Mouse (Mus musculus) ovary, postnatal 10 days (tissue): Measurements from ENCODE around the gene Pde4d.

ENCODE experiments used
- DNase-seq: peaks from one replicate; pipeline ENCODE4 v3.0.0; 2022; ENCODE audit warnings: low spot score

The Pde4d gene

DNA sequence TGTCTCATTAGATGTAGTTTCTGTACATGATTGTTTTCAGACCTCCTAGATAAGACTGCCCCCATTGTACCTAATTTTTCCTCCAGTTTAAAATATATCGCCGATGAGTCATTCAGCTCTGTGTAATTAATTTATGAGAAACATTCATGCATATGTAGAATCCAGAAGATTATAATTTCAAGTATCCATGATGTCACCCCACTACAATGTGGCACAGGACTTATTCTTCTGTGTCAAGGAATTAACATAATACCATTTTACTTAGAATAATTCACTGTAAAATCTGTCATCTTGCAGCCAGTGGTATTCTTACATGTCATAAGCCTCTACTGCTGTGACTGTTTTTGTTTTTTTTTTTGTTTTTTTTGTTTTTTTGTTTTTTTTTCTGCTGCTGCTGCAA lies 1244.5 kb downstream of the Pde4d start:
- DNase-seq = no peak

DNA sequence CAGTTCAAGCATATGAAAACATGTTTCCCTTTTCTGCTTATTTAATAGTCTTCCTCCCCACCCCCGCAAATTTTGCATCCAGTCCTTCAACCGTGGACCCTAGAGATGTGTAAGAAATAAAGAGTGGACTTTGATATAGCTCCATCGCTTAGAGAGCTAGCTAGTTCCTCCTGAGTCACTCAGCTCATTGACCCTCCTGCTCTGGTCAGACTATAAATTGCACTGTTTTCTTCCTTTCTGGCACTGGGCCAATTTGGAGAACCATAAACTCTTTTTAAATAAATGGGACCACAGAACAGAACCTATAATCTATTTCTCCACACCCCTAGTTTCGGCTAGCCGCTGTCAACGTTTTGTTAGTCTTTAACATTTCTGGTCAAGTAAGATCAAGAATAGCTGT lies 1245.3 kb downstream of the Pde4d start:
- DNase-seq = no peak

DNA sequence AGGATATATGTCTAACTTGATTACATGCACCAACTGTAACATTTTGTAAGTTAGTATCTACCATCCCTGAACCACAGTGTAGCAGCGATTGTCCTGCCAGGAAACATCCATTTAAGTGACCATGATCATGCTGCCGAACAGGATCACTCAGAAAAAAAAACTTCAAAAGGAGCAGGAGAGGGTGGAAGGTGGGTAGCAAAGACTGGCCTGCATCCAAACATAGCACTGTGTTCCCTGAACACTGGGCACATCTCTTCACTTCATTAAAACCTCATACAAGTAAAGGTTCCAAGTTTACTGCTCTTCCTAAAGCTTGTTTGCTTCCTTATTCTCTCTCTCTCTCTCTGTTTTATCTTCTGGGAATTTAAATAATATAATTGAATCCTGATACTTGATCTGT lies 1256.4 kb downstream of the Pde4d start:
- no peak for DNase-seq

DNA sequence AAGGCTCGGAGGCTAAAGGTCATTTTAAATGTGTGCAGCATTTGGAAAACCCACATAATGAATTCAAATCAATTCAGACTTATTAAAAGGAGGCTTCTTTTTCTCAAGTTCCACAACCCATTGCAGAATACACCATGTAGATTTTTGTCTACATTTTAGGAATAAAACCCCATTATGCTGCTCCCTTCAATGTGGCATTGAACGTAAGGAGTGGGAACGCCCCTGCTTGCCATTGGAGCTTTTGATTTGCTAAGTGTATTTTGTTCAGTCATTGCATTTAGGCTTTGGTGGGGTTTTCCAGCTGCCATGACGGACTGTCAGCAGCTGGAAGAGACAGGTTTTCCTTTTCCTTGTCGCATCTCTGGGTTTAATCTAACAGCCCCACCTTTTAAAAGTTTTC lies 1256.8 kb downstream of the Pde4d start:
- no peak for DNase-seq

DNA sequence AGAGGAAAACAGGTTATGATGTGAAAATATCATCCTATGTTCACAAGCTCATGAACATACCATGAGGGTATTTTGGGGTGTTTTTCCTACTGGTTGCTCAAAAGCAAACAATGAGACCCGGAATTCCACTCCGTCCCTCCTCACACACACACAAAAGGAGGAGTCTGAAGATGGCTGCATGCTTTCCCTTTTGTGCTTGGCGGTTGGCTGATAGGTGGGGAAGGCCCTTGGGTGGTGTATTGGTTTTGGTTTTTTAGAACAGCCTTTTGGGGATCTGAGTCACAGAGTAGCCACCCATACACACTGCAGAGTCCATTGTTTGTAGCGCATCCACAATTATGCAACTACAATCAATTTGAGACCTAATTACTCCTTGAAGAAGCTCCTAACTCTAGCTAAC lies 1257.4 kb downstream of the Pde4d start:
- DNase-seq = no peak

DNA sequence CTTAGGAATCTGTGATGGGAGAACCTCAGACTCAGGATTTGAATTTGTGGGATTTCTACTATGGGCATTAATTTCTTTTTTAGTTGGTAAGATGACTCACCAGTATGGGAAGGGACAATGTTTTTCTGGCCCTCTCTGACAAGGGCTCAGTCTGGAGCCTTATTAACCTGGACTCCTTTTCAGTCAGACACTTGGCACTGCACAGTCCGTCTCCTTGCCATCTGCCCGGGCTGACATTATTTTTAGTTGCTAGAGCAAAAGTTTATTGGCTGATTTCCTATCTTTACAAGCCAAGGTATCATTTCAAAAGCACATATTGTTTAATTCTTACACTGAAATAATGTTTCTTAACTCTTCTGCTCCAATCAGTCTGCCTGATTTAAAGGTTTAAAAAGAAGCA lies 1258.6 kb downstream of the Pde4d start:
- no peak for DNase-seq

DNA sequence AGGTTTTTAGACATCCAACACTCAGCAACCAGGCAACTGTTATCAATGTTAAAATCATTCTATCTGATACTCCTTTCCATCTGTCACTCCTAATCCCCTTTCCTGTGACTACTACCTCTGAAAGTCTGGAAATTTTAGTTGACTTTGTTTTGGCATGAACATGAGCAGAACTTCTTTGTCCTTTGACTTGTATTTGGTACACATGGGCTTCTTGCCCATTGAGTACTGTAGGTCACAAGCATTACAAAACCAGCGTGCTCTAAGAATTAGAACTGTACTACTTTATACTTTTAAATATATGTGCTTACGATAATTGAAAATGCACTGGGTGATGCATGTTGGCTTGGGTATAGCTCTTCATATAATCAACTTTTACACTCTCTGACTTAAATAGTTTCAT lies 1264.8 kb downstream of the Pde4d start:
- DNase-seq = no peak

DNA sequence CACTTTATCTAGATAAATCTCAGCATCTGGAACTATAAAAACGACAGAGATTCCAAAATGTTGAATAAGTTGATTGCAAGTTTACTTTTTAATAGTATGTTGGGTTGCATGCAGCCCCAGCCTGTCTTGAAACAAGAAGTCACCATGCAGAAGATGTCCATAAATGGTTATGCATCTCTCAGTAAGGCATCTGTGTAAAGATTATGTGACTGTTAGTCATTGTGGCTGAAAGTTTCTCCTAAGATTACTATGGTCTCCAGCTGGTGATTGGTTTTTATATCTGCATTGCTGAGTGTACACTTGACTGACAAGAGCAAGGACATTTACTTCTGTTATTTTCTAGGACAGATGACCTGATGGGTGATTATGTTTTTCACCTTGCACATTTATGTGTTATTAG lies 1265.6 kb downstream of the Pde4d start:
- no peak for DNase-seq

DNA sequence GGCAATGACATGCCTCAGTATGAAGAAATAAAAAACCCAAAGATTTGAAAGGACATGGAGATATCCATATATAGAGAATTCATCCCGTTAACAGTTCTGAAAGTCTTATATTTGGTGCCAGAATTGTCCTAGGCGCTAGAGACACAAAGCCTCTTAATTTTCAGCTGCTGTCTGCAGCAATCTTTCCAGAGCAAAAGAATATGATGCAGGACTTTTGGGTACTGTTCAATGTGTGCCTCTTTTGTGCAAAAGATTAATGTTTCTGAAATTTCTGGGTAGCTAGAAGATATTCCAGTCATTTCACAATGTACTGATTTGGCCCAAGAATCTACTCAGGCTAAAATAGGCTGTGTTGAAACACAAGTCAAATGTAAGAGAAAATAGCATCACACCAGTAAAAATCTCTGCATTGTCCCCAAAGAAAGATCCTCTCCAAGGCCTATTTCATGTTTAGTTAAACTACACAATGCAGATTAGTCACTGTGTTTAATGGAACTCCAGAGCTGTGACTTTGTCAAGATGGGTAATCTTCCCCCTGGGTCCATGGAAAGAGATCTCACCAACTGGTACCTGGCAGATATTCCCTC lies 1270.5 kb downstream of the Pde4d start:
- DNase-seq = no peak

DNA sequence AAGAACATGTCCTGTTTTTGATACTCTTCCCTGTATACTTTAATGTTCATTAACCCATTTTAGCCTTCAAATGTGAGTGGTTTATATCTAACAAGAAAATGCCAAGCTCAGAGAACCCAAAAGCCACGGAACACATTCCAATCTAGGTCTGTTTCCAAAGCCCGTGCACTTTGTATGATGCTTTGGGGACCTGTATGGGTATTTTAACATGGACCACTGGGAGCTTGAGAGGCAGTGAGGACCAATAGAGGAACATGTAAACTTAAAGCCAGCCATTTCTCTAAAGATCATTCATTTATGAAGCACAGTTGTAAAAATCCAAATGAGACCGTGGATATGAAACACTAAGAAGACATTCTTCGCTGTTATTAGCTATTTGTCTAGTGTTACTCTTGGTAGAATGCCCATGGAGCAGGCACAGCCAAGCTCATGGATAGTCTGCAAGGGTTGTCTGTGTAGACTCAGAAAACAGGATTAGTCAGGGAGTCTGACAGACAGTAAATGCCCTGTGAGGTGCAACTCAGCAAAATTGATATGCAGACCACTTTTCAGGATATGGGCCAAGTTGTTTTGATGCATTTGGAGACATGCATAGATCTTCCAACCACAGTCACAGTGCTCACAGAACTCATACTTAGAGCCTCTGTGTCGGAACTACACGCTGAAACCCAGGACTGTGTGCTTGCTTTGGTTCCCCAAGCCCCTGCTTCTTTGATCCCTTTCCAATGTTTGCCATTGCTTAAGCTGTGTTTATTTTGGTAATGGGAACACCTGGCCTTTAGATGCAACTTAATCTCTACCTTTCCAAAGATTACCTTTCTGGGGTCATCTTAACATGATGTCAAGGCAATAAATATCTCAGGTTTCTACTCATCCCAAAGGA lies 1272.7 kb downstream of the Pde4d start:
- no peak for DNase-seq

DNA sequence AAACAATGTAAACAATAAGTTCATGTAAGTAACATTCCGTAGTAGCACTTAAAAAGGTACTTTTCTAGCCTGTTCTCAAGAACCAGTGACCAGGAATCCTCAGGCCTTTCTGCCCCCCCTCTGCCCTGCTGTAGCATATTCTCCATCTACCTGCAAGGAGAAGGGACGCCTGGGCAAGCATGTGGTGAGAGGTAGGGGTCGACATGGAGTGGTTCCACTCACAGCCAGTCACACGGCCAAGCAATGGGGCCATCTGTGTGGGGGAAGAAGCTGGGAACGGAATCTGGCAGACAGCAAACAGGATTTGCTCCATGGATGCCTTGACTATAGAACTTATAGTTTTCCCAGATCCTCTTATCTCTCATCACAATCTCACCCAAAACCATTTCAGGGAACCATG lies 1277.6 kb downstream of the Pde4d start:
- DNase-seq = no peak

DNA sequence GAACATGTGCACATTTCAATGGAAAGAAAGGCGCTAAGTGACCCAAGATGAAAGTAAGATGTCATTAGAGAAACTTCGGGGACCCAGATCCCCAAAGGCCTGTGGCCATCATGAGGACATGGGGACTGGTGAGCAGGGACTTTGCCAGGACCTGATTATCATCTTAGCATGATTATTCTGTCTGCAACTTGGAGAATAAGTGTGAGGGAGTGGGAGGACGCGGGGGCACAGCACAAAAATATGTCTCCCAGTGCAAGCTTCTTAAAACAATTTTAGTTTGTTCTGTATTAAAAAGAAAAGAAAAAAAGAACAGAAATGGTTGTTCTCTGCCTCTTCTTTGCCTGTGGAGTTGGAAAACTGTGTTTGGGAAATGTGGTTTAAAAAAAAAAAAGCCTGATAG lies 1279.9 kb downstream of the Pde4d start:
- DNase-seq = no peak

DNA sequence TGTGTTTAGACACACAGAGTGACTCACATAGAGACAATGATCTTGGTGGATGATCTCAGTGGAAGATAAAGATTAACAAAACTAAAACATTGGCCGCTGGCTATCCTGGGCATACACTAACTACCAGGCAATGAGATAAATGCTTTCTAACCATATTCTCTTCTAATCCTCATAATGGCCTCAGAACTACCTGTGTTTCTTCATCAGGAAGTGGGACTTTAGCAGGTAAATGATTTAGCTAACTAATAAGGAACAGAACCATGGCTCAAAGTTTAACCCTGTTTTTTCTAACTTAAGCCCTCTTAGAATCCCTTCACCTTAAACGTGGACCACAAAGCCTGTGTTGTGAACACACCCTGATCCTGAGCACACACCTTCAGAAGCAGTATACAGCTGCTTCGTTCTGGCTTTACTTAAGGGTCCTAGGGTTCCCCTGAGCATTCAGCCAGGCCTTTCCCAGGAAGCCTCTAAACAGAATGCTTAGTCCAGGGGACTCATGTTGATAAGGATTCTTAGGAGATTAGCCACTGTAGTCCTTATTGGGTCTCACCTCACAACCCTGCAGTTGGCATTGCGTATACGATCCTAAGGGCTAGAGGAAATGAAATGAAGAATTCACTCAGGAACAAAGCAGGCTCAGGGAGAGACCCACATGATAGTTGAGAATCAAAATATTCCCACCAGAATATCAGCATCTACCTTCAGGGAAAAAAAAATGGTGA lies 1283.1 kb downstream of the Pde4d start:
- DNase-seq = no peak

DNA sequence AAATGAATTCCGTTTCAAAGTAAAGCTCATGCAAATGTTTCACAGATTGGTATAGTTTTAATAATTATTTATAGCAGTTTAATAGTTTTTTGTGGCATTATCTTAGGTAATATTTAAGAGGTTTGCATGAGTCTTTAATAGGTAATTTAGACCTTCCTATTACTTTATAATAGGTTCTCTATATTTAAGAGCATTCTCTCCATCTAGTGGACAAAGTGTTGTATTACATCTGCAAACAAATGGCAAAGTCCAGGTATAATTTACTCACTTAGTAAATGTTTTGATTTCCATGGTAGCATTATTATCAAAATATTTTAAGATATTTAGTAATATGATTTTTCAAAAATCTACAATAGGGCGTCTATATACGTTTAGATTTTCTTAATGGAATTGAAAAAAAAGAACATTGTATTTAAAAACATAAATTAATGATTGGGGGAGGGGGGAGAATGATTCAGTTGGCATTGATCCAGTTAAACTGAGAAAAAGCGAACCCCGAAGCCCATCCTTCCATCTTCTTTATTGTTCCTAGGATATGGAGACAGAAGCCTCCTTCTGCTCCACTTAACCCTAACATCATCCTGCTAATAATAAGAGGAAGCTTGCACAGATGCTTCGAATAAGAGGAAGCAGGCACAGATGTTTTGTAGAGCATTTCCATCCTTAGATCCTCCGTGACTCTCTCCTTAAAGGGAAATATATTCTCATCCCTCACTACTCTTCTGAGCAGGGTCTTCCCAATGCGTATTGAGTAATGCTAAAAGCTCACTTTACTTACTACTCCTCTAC lies 1286.7 kb downstream of the Pde4d start:
- DNase-seq = no peak

DNA sequence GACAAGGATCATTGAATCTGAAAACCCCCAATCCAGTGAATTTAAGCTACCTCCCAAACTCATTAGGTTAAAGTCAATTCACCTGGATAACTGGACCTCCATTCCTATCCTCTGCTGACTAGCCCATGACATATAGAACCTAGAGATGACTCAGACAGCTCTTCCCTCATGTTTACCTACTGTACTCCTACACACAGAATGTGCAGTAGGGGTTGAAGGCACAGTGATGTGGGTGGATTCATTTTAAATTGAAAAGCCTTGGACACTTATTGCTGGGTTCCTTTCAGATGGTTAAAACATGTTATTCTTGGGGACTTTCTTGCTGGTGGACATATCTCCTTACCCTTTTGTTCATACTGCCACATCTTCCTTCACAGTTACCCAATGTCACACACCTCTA lies 1296.7 kb downstream of the Pde4d start:
- no peak for DNase-seq

DNA sequence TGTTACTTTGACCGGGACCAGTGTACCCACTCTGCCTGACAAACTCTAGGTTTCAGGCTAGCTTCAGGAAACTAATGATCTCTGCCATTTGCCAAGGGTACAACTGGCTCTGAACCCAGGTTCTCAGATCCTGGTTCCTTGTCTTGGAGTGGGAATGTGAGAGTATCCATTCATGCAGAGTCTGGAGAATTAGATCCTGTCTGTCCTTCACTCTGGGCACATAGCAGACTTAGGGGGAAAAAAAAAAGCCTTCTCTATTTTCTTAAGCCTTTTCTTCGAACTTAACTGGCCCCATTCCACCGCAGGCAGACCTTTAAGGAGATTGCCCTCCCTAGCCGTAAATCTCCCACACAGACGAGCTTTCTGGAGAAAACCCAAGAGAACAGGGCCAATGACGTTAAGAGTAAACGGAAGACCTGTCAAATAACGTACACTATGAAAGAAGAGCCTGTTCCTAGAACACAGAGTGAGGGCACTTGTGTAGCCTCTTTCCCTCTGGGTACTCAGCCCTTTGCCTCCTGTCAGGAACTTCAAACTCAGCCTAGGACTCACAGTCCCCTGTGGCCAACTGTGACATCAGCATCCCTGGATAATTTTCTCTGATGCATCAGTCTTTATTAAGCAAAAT lies 1302.6 kb downstream of the Pde4d start:
- no peak for DNase-seq

DNA sequence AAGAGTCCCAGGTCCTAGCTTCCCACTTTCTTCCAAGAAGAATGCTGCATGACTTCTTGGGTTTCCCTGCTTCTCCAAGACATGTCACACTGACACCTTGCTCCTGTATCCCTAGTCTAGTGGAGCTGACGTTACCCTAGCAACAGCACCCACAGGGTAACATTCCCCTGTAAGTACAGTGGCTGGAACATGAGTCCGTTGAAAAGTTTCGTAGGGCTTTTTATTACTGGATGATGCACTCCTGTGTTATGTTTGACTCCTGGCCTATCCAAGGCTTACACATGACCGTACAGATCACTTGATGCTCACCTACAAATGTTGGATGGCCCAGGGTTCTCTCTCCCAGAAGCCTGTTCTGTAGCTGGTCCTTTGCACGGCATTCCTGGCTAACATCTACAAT lies 1307.1 kb downstream of the Pde4d start:
- DNase-seq = no peak

DNA sequence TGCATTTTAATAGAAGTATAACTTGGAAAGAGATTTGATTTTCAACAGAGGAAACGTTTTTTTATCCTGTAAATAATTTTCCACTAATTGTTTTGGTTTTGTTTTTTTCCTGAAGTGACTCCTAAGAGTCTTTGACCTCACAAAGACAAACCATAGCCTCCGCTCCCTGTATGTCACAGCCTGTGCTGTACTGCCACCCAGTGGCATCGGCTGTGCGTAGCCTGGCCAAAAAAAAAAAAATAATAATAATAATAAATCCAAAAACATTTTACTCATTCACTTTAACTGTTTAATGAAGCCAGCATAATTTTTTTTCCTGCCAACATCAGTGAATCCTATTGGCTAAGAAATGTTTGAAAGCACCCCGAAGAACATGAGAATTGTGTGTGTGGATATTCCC lies 1309.5 kb downstream of the Pde4d start:
- DNase-seq = no peak

DNA sequence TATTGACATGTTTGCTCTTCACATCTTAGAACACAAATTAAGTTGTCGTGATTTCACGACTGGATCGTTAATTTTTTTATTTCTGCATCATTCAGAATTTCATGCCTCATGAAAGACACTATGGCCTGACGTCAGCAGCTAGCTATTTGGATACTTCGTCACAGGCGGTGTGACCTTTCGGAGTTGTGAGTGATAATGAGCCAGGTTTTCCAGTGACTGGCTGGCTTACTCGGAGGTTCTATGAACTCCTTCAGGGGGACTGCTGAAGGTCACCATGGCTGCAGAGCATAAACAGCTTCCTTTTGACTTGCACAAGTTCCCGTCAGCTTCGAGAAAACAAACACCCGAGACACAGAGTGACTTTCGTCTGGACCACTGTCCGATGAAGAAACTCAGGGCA lies 1311.3 kb downstream of the Pde4d start:
- no peak for DNase-seq

DNA sequence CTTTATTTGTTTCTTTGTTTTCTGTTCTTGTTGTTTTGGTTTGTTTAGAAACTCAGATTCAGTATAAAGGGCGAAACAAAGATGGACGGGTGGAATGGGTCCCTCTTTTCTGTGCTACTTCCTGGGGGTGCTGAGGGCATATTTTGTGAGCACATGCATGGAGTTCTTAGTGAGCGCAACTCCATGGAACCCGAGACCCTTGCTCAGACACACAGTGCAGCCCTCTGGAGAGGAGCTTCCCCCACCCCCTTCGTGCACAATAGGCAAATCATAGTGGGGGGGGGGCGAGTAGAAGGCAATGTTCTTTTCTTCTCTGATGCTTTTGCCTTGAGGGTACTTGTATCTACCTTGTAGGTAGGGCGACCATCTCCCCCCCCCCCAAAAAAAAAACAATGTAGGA lies 1325.0 kb downstream of the Pde4d start:
- DNase-seq = no peak

DNA sequence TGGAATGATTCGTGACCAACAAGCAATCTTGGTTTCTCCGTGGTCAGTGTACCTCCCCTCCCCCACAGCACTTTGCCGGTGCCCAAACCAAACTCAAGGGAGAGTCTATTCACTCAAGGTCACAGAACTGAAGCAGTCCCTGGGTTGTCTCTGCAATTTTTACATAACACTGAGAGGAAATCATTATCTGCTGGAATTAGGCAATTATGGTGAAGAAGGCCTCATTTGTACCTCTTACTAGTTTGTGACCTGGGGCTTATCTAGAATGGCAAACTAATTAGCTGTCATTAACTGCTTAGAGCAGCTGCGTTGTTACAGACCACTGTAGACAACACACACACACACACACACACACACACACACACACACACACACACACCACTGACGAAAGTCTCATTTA lies 1325.4 kb downstream of the Pde4d start:
- DNase-seq = no peak

DNA sequence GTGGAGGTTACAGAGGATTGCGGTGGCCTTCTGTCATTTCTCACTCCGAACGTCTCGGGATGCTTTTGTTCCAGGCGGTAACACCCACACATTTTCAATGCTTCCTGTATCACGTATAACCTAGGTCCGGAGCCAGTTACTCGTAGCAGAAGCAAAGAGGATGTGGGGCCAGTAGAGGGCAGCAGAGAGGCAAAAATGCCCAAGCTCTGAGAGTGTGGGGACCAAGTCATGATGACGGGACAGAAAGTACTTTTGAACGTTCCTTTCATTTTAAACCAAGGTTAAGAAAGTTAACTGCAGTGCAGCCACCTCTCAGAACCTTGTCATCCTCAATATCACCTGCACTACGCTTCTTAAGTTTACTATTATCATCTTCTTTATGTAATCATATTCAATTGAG lies 1326.4 kb downstream of the Pde4d start:
- DNase-seq = peak; percentile 84
